Mouse (Mus musculus) frontal cortex, postnatal 25 days (tissue): Measurements from ENCODE around the gene Pigm.

ENCODE experiments used
- DNase-seq, 2 experiments: peaks; one replicate each; pipeline ENCODE4 v3.0.0; 2022; ENCODE audit warnings: low spot score in 2 of 2

The Pigm gene

GRCm38 (mm10) chr1:172413491-172414230 is 37.3 kb downstream of the Pigm start:
- DNase-seq: no peak

- no peak for DNase-seq
These were observed 37.9 kb downstream of the Pigm start for GRCm38 (mm10) chr1:172414231-172414585.

- DNase-seq: no peak
These were observed 38.7 kb downstream of the Pigm start for GRCm38 (mm10) chr1:172415061-172415460.

DNA sequence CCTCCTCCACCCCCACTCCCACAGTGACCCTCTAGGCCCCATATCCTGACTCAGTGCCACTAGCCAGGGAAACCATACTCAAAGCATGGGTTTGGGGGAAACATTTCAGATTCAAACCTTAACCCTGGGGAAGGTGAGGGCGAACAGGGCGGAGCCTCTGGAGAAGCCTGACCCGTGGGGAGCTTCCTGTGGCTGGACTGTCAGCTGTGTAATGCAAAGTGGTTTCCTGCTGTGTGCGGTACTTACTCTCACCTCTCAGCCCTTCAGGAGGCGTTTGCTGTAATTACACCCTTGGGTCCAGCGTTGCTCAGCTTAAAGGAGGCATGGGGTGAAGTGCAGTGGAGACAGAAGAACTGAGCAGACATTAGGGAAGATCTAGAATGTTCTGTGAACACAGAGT is 41.8 kb downstream of the Pigm start:
- DNase-seq: no peak

- DNase-seq: no peak
These were observed 42.3 kb downstream of the Pigm start for GRCm38 (mm10) chr1:172418642-172419041.

- DNase-seq: no peak
These were observed 43.8 kb downstream of the Pigm start for GRCm38 (mm10) chr1:172420181-172420580.

- no peak for DNase-seq
These were observed 47.0 kb downstream of the Pigm start for GRCm38 (mm10) chr1:172423393-172423792.

GRCm38 (mm10) chr1:172426419-172426818 is 50.1 kb downstream of the Pigm start:
- no peak for DNase-seq

- no peak for DNase-seq
These were observed 51.5 kb downstream of the Pigm start for GRCm38 (mm10) chr1:172427841-172428240.

DNA sequence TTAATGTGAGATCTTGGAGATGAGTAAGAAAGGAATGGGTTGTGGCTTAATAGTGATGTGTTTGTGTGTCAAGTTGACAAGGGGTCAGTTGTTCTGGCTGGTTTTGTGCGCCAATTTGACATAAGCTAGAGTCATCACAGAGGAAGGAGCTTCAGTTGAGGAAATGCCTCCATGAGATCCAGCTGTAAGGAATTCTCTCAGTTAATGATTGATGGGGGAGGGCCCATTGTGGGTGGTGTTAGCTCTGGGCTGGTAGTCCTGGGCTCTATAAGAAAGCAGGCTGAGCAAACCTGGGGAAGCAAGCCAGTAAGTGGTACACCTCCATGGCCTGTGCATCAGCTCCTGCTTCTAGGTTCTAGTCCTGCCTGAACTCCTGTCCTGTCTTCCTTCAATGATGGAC is 52.3 kb downstream of the Pigm start:
- DNase-seq: no peak

- DNase-seq: no peak
These were observed 54.4 kb downstream of the Pigm start for GRCm38 (mm10) chr1:172430731-172431220.

DNA sequence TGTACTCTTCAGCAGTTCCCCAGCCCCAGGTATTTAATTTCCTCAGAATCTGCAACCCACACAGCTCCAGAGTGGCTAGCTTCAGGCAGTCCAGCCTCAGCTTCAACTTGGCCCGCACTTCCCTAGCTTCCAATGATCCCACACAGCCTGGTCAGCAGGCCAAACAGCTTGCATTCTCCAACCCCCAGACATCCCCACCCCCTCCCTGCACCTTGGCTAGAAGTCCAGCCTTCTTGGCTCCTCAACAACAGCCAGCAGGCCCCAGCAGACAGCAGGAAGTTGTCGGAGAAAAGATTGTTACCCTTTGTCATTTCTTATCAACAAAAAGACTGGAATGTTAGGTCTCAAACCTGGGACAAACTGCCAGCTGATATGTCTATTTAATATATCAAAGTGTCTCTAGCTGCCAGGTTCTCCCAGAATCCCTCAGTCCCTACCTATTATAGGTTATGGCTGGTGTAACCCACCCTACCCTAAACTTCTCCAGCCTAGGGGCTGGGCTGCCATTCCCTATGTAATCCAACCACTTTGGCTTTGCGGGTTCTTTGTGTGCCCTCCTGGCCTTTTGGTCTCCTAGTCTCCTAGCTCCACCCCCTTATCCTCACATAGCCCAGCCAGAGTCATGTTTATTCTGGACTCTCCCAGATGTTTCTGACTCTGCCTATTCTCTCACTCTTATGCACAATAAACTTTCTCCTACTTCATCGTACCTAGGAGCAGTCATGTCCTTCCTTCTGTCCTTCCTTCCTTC is 55.7 kb downstream of the Pigm start:
- no peak for DNase-seq

DNA sequence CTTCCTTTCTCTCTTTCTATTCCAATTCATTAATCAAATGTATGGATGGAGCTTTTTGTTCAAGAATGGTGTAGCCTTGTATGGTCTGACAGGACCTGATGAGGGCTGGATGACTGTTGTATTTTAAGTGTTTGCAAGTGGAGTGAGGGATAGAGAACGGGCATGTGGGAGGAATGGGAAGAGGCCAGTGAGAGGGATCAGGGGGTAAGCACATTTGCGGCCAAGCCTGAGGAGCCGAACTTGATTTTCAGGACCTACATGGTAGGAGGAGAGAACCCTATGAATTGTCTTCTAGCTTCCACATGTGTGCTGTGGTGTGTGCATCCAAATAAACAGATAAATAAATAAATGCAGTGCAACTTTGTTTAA is 56.2 kb downstream of the Pigm start:
- no peak for DNase-seq

GRCm38 (mm10) chr1:172433012-172433850 is 56.9 kb downstream of the Pigm start:
- no peak for DNase-seq
